Mouse (Mus musculus) kidney, postnatal 25 days (tissue): ENCODE results near the gene Gm7145.
"Not testable (repeated sequence)": the region's sequence is repeated elsewhere in the genome, so short reads cannot be mapped to it uniquely, and the experiment has no call there.

Experiments used
- DNase-seq, 2 experiments: peaks; one replicate each; pipeline ENCODE4 v3.0.0; 2021; ENCODE audit warnings: mixed read lengths in 2 of 2

Gene Gm7145

DNA sequence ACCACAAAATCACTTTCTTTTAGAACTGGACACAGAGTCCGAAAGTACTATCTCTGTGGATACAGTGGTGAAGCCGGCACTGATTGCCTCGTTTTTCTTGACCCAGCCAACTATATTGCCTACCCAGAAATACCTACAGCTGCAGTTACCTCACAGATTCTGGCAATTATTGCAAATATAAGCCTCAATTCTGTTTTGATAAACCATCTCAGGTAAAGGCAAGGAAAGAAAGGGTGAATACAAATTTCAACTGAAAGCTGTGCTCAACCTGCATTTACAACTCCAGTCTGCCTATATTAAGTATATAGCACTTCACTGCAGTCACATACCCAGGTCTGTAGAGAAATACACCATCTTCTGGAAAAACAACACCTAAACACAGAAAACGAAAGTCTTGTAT lies at the start of gene Gm7145:
TSS of gene Gm7145 (plus strand) at position 301 of the 400 bp plus-strand sequence.
- no peak for DNase-seq

DNA sequence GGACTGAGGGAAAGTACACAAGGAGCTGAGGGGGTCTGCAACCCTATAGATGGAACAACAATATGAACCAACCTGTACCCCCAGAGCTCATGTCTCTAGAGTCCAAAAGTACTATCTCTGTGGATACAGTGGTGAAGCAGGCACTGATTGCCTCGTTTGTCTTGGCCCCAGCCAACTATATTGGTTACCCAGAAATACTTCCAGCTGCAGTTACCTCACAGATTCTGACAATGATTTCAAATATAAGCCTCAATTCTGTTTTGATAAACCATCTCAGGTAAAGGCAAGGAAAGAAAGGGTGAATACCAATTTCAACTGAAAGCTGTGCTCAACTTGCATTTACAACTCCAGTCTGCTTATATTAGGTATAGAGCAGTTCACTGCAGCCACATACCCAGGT lies 38.0 kb upstream of the Gm7145 start, which contains the start of gene Gm28168:
TSS of gene Gm28168 (plus strand) at position 301 of the 400 bp plus-strand sequence.
- not testable (repeated sequence) for DNase-seq

DNA sequence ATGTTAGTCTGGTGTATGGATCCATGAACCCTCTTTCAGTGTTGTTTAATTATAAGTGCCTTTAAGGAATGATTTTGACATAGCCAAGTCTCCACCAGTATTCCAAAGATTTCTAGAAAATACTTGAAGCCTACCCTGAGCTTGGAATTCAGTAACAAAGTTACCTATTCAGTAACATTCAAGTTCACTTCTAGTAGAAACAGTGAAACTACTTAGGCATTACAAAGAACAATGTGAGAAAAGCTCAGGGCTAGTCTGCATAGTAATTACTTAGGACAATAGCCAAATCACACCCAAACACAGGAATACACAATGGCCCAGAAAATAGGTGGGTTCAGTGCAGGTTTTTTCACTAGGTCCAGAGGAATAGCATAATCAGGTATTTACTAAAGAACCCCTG lies 38.1 kb downstream of the Gm7145 start:
- DNase-seq = not testable (repeated sequence)

GRCm38 (mm10) chr1:118012736-118013135 lies 47.0 kb downstream of the Gm7145 start:
- DNase-seq = peak in 1 of 2 experiments; percentile 17
